Mouse (Mus musculus) layer of hippocampus, adult 18-20 months (tissue): ENCODE results near the gene Ralbp1. TPM values are rescaled to one million over a fixed set of nuclear protein-coding genes. Genes with fewer than 3 reads are reported as not detected.

ENCODE experiments used
- DNase-seq, 2 experiments: peaks; one replicate each; pipeline ENCODE4 v3.0.0; 2022; ENCODE audit warnings: low spot score in 2 of 2
- total RNA-seq, 2 experiments: library from RNA; stranded (reverse); gene quantifications; 2 replicates each; pipeline ENCODE4 v1.2.3; 2021

The Ralbp1 gene
- total RNA-seq, 2 experiments from 2014 or later: 67.1 to 67.7 TPM

DNA sequence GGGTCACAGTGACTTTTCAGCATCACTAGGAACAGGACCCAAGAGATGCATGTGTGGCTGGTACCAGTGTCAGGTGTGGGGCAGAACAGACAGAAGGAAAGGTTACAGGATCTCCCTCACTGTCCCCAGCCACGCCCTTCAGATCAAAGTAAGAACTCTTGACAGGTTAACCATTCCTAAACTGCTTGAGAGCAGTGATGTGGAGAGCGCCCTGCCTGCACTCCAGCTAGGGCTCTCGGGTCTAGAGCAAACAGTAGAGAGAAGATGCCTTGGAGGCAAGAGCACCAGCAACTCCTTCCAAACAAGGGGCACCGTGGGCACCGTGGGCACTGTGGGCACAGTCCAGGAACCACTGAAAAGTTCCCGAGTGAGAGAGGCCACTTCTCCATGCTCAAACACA is 32.3 kb downstream of the Ralbp1 start:
- DNase-seq: no peak

- no peak for DNase-seq
These were observed 33.8 kb downstream of the Ralbp1 start for GRCm38 (mm10) chr17:65851749-65852148.

GRCm38 (mm10) chr17:65850487-65850886 is 35.1 kb downstream of the Ralbp1 start:
- DNase-seq: no peak

GRCm38 (mm10) chr17:65847694-65848449 is 37.7 kb downstream of the Ralbp1 start:
- DNase-seq: no peak

GRCm38 (mm10) chr17:65845423-65845822 is 40.2 kb downstream of the Ralbp1 start:
- no peak for DNase-seq

DNA sequence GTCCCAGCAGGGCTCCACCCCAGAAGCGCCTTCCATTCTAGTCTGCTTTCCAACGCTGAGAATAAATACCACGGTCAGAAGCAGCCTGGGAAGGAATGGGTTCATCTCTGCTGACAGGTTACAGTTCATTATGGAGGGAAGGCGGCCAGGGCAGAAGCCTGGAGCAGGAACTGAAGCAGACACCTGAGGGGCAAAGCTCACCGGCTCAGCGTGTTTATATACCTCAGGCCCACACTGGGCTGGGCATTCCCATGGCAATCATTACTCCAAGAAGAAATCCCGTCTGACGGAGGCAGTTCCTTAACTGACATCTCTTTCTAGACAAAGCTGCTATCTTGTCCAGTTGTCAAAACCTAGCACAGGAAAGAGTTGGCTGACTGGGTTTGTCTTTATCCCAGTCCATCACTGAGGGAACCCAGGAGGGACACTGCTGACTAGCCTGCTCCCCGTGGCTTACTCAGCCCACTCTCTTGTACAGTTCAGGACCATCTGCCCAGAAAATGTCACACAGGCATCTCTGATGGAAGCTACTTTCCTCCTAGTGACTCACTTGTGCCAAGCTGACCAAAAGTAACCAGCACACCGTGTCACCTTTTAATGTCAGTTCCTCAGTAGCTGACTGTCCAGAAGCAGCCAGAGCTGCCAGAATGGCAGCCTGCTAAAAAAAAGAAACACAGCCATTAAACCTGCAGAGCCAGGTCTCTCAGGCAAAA is 42.8 kb downstream of the Ralbp1 start:
- no peak for DNase-seq

DNA sequence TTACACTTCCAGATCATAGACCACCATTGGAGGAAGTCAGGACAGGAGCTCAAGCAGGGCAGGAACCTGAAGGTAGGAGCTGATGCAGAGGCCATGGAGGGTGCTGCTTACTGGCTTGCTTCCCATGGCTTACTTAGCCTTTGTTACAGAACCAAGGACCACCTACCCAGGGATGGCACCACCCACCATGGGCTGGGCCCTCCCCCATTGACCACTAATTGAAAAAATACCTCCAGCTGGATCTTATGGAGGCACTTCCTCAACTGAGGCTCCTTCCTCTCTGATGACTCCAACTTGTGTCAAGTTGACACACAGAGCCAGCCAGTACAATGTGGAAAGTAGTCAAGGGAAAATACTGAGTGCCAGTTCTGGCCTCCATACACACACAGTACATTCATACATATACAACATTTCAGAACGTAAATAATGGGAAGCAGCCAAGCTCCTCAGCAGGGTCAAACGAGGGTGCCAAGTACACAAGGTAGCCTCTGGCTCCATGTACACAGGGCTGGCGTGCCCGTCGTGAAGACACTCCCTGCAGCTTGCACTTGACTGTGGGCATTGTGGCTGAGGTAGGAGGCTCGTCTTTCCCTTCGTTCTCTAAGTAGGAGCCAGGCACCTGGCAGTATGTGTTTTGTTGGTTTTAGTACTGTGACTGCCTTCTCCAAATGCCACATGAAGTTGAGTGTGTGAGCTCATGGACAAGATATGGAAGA is 45.9 kb downstream of the Ralbp1 start:
- DNase-seq: no peak

DNA sequence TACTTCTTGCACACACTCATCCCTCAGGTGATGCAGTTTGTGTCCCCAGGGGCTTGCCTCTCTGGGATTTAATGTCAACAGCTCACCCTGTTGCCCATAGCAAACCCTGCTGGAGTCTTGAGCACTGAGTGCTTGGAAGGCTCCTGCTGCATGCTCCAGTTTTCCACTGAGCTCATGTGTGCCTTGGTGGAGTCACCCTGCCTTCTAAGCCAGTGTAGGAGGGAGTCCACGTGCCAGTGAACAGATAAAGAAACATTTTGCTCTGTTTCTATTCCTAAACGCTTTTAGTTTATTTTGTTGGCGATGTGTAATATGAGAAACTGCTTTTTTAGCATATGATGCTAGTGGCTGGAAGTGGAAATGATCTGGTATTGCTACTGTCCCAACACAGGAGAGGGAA is 48.9 kb downstream of the Ralbp1 start:
- DNase-seq: peak in 1 of 2 experiments; percentile 41

DNA sequence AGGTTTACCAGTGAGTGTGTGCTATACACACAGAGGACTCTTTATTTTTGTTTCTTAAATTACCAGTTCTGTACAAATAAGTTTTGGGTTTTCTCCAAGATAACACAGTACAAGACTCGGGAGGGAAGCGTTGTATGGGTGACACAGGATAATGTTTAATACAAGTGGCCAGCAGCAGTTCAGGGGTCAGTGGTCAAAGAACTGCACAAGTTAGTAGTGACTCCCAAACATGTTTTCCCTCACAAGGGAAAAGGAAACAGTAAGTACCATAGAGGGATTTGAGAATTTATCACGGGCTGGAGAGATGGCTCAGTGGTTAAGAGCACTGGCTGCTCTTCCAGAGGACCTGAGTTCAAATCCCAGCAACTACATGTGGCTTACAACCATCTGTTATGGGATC is 51.7 kb downstream of the Ralbp1 start:
- no peak for DNase-seq

- no peak for DNase-seq
These were observed 55.3 kb downstream of the Ralbp1 start for GRCm38 (mm10) chr17:65830216-65830863.

- DNase-seq: no peak
These were observed 56.6 kb downstream of the Ralbp1 start for GRCm38 (mm10) chr17:65828951-65829350.

DNA sequence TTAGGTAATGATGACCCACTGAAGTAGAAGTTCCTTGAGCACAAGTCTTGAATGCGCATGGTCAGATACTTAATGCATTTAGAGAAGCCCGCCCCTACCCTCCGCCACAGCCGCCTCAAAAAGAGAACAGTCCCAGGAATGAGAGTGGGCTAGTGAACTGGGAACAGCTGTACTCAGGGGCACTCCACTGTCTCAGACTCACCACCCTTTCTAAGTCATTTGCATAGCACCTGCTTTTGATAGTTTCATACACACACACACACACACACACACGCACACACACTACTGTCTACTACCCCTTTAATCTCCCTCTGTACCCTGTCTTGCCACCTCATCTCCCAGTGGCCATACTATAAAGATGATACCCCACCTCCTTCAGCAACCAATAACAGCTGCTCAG is 57.7 kb downstream of the Ralbp1 start:
- no peak for DNase-seq

GRCm38 (mm10) chr17:65827119-65827840 is 58.3 kb downstream of the Ralbp1 start:
- DNase-seq: no peak

- no peak for DNase-seq
These were observed 59.3 kb downstream of the Ralbp1 start for GRCm38 (mm10) chr17:65826257-65826656.

GRCm38 (mm10) chr17:65824246-65824645 is 61.4 kb downstream of the Ralbp1 start:
- no peak for DNase-seq

- no peak for DNase-seq
These were observed 63.2 kb downstream of the Ralbp1 start for GRCm38 (mm10) chr17:65822423-65822822.

- no peak for DNase-seq
These were observed 65.4 kb downstream of the Ralbp1 start for GRCm38 (mm10) chr17:65820197-65820596.

DNA sequence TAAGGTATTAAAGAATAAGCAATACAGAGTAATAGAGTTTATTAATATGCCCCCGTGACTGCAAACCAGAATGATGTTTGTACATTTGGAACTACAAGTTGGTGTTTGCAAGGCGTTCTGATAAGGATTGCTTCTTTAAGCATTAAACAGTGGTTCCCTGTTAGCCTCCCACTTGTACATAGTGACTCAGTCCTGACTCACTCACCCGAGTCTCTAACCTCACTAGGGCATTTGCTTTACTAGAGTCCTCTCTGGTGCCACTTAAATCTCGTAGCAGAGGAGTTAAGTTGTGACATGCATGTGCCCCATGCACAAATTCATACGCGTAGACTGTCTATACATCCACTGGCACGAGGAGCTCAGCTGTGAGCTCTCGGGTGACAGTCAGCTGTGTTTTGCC is 71.8 kb downstream of the Ralbp1 start:
- no peak for DNase-seq

DNA sequence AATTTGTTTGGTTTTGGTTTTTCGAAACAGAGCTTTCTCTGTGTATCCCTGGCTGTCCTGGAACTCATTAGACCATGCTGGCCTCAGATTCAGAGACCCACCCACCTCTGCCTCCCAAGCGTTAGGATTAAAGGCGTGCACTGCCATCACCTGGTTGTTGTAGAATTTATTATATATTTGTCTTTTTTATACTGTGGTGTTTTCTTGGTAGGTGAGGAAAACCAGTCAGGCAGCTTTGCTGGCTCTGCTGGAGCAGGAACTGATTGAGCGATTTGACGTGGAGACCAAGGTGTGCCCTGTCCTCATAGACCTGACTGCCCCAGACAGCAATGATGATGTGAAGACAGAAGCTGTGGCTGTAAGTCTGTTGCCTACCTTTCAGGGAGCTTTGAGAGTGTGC is 74.6 kb downstream of the Ralbp1 start:
- no peak for DNase-seq

DNA sequence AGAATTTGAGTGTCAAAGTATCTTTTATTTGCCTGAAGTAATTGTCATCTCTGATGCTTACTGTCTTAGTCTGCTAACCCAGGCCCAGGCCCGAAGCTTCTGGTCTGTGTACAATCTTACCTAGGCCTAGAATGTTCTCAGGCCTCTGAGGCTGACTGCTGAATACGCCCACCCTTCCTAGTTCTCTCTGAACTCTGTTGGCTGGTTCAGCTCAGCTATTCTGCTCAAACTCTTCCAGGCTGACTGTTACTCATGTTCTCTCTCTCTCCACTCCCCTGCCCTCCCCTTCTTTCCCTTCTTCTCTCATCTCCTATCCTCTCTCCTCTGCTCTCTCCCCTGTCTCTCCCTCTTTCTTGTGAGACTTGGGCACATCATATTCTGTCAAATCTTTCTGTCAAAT is 79.2 kb downstream of the Ralbp1 start:
- DNase-seq: no peak

GRCm38 (mm10) chr17:65805966-65806365 is 79.6 kb downstream of the Ralbp1 start:
- DNase-seq: no peak
